Mouse (Mus musculus) adrenal gland, adult (tissue): Measurements from ENCODE around the gene Arsa.

Source experiments
- DNase-seq, 2 experiments: peaks; one replicate each; pipeline ENCODE4 v3.0.0; 2022 to 2023; ENCODE audit warnings: low spot score in 1 of 2; ENCODE audit not compliant: inconsistent age in 2 of 2

Gene Arsa

GRCm38 (mm10) chr15:89496131-89496530 is 18.9 kb upstream of the Arsa start:
- no peak for DNase-seq

GRCm38 (mm10) chr15:89494970-89495369 is 17.7 kb upstream of the Arsa start:
- DNase-seq, result no peak

- peak in 1 of 2 experiments; percentile 17 for DNase-seq
Measured at GRCm38 (mm10) chr15:89488611-89489117, 11.4 kb upstream of the Arsa start.

- DNase-seq, result peak; percentile 29 to 51
Measured at GRCm38 (mm10) chr15:89488182-89488581, 11.0 kb upstream of the Arsa start.

GRCm38 (mm10) chr15:89480584-89480983 is 3.4 kb upstream of the Arsa start:
- peak; percentile 78 to 91 for DNase-seq

GRCm38 (mm10) chr15:89478622-89479021 is 1.4 kb upstream of the Arsa start:
- no peak for DNase-seq

GRCm38 (mm10) chr15:89477806-89478205 is 581 bp upstream of the Arsa start:
- DNase-seq, result no peak

GRCm38 (mm10) chr15:89476475-89476815 is 780 bp downstream of the Arsa start:
- DNase-seq, result no peak

GRCm38 (mm10) chr15:89475611-89476474 is 1.4 kb downstream of the Arsa start:
- DNase-seq, result peak; percentile 96 to 98

- no peak for DNase-seq
Measured at GRCm38 (mm10) chr15:89475293-89475600, 2.0 kb downstream of the Arsa start.

- DNase-seq, result peak; percentile 36 to 54
Measured at GRCm38 (mm10) chr15:89474596-89475292, 2.5 kb downstream of the Arsa start.

- DNase-seq, result no peak
Measured at GRCm38 (mm10) chr15:89473921-89474320, 3.3 kb downstream of the Arsa start.

- DNase-seq, result no peak
Measured at GRCm38 (mm10) chr15:89473370-89473769, 3.9 kb downstream of the Arsa start.

GRCm38 (mm10) chr15:89471476-89471875 is 5.7 kb downstream of the Arsa start:
- DNase-seq, result no peak

GRCm38 (mm10) chr15:89468577-89468976 is 8.6 kb downstream of the Arsa start:
- DNase-seq, result peak in 1 of 2 experiments; percentile 63

- no peak for DNase-seq
Measured at GRCm38 (mm10) chr15:89465052-89465451, 12.2 kb downstream of the Arsa start.

GRCm38 (mm10) chr15:89463334-89464235 is 13.6 kb downstream of the Arsa start:
- DNase-seq, result peak in 1 of 2 experiments; percentile 40

- no peak for DNase-seq
Measured at GRCm38 (mm10) chr15:89462176-89462575, 15.0 kb downstream of the Arsa start.

- no peak for DNase-seq
Measured at GRCm38 (mm10) chr15:89461321-89461720, 15.9 kb downstream of the Arsa start.

GRCm38 (mm10) chr15:89460298-89460697 is 16.9 kb downstream of the Arsa start:
- DNase-seq, result no peak

GRCm38 (mm10) chr15:89459821-89460220 is 17.4 kb downstream of the Arsa start:
- DNase-seq, result no peak
